Mouse (Mus musculus) testis, adult 2 months (tissue): ENCODE measurements around the gene Ksr1. TPM values are rescaled to one million over a fixed set of nuclear protein-coding genes. Genes with fewer than 3 reads are reported as not detected.

Experiments used
- H3K27ac ChIP-seq: fragments of 200-500 bp; 2 replicates; pipeline ENCODE4 v1.5.1; 2012; ENCODE audit warnings: low read depth, low read length; ENCODE audit not compliant: control insufficient read depth, insufficient read depth
- H3K27me3 ChIP-seq: fragments of 200-500 bp; 2 replicates; pipeline ENCODE4 v1.6.1; 2012; ENCODE audit warnings: mild to moderate bottlenecking, low read length, moderate library complexity; ENCODE audit not compliant: control insufficient read depth, insufficient read depth
- H3K36me3 ChIP-seq: fragments of 200-500 bp; 2 replicates; pipeline ENCODE4 v1.6.1; 2012; ENCODE audit warnings: mild to moderate bottlenecking, low read length; ENCODE audit not compliant: control insufficient read depth, insufficient read depth
- H3K4me1 ChIP-seq: fragments of 200-500 bp; 2 replicates; pipeline ENCODE4 v1.6.1; 2012; ENCODE audit warnings: low read length; ENCODE audit not compliant: control insufficient read depth, insufficient read depth
- H3K4me3 ChIP-seq: fragments of 200-500 bp; 2 replicates; pipeline ENCODE4 v1.5.1; 2012; ENCODE audit warnings: low read depth, mild to moderate bottlenecking, low read length, moderate library complexity, mixed read lengths; ENCODE audit not compliant: control insufficient read depth
- CTCF ChIP-seq: fragments of 200-500 bp; IDR thresholded peaks from 2 replicates; pipeline ENCODE4 v1.5.1; 2012; ENCODE audit warnings: low read depth, mild to moderate bottlenecking, inconsistent platforms, low read length, moderate library complexity; ENCODE audit not compliant: control insufficient read depth, insufficient read depth, insufficient replicate concordance
- POLR2A ChIP-seq: fragments of 200-500 bp; IDR thresholded peaks from 2 replicates; pipeline ENCODE4 v1.6.1; 2012; ENCODE audit warnings: low read depth, mild to moderate bottlenecking, inconsistent platforms, low read length, moderate library complexity; ENCODE audit not compliant: control insufficient read depth
- polyA plus RNA-seq: library from polyadenylated mRNA; depleted of rRNA; stranded (reverse); fragments of >200 nt; gene quantifications from 2 replicates; pipeline ENCODE4 v1.2.3, GENCODE M21; 2012

Ksr1 gene
- polyA plus RNA-seq, 1 experiment = 6.7 TPM

DNA sequence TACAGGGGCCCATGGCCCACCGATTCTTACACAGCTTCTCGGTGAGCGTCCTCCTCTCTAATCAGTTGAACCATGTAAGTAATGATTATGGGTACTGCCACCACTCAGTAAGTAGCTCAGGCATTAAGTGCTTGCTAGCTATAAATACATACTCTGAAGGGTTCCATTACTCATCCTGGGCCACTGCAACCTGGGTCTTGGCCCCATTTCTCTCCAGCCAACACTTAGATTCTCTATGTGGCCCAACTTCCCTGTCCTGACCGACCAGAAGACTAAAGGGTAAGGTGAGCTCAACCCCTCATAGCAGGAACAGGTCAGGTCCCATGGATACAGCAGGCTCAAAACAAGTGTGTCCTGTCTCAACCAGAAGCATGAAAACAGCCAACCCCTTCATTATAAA, 87.1 kb downstream of the Ksr1 start:
- H3K4me3 ChIP-seq = no peak overlapping the region
- H3K36me3 ChIP-seq = no peaks in the 10 kb centered on the region
- no peaks in the 10 kb centered on the region for H3K27me3 ChIP-seq
- TF ChIP-seq CTCF (no peak), POLR2A (no peak)
- H3K27ac ChIP-seq = no peak overlapping the region
- H3K4me1 ChIP-seq = peaks cover 2% of the 10 kb centered on the region; the same call in 1 of the 2 replicates

- no peaks in the 10 kb centered on the region for H3K36me3 ChIP-seq
- TF ChIP-seq POLR2A = no peak
- no peak for TF ChIP-seq CTCF
- H3K4me3 ChIP-seq = no peak overlapping the region
- no peaks in the 10 kb centered on the region for H3K27me3 ChIP-seq
- H3K27ac ChIP-seq = no peak overlapping the region
- peaks cover 2% of the 10 kb centered on the region; the same call in 1 of the 2 replicates for H3K4me1 ChIP-seq
Measured at GRCm38 (mm10) chr11:79058610-79059009, 87.6 kb downstream of the Ksr1 start.

DNA sequence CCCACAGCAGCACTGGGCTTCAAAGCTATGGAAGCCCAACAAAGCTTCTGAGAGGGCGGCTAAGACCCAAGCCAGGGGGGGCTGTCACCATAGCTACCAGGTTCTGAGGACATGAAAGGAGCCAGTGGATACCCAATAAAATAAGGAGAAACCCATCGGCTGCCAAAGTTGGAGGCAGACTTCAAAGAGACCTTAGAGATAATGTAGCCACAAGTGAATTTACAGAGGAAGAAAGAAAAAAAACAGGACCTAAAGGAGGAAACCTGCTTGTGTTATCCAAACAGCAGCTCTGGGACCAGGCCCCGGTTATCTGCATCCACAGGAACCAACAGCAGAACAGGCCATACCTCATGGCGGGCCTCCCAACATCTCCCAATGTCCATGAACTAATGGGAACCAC, 88.4 kb downstream of the Ksr1 start:
- TF ChIP-seq CTCF = no peak
- TF ChIP-seq POLR2A = no peak
- no peaks in the 10 kb centered on the region for H3K27me3 ChIP-seq

GRCm38 (mm10) chr11:79056891-79057290, 89.3 kb downstream of the Ksr1 start:
- TF ChIP-seq POLR2A (no peak), CTCF (no peak)
- Histone ChIP-seq H3K4me3 (no peak overlapping the region), H3K4me1 (peaks cover 2% of the 10 kb centered on the region; the same call in 1 of the 2 replicates), H3K36me3 (no peaks in the 10 kb centered on the region), H3K27me3 (no peaks in the 10 kb centered on the region), H3K27ac (no peak overlapping the region)

More for the DNA sequence above, 88.4 kb downstream of the Ksr1 start:
- Histone ChIP-seq H3K27ac (no peak overlapping the region), H3K4me3 (no peak overlapping the region), H3K4me1 (peaks cover 2% of the 10 kb centered on the region; the same call in 1 of the 2 replicates), H3K36me3 (no peaks in the 10 kb centered on the region)

DNA sequence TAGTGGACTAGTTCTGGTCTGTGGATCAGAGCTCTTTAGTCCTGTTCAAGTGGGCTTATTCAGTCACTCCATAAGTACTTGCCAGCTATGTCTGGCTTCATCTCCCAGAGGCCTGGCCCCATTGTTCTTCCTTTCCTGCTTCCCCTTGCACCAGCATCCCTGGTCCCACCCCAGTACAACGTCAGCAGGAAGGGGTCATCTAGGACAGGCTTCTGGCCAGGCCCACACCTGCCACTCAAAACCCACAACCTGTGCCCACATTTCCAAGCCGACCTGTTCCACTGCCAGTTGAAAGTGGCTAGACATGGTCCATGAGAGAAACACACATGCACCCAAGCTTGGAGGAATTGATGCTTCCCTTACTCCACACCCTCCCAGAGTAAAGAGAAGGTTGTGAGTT, 90.2 kb downstream of the Ksr1 start:
- TF ChIP-seq CTCF = no peak
- TF ChIP-seq POLR2A = no peak
- no peaks in the 10 kb centered on the region for H3K36me3 ChIP-seq
- no peak overlapping the region for H3K4me3 ChIP-seq
- H3K27ac ChIP-seq = no peak overlapping the region
- H3K27me3 ChIP-seq = no peaks in the 10 kb centered on the region
- peaks cover 2% of the 10 kb centered on the region; the same call in 1 of the 2 replicates for H3K4me1 ChIP-seq

- Histone ChIP-seq H3K4me1 (peaks cover 2% of the 10 kb centered on the region; the same call in 1 of the 2 replicates), H3K4me3 (no peak overlapping the region), H3K36me3 (no peaks in the 10 kb centered on the region), H3K27me3 (no peaks in the 10 kb centered on the region), H3K27ac (no peak overlapping the region)
- no peak for TF ChIP-seq CTCF
Measured at GRCm38 (mm10) chr11:79055161-79055560, 91.0 kb downstream of the Ksr1 start.

- H3K4me1 ChIP-seq = no peaks in the 10 kb centered on the region; the same call in 1 of the 2 replicates
- TF ChIP-seq POLR2A = no peak
- TF ChIP-seq CTCF = no peak
- H3K27ac ChIP-seq = no peak overlapping the region
Measured at GRCm38 (mm10) chr11:79054161-79055152, 91.8 kb downstream of the Ksr1 start.

More at GRCm38 (mm10) chr11:79054161-79055152, 91.8 kb downstream of the Ksr1 start:
- Histone ChIP-seq H3K4me3 (no peak overlapping the region), H3K36me3 (no peaks in the 10 kb centered on the region), H3K27me3 (no peaks in the 10 kb centered on the region)
